Mouse (Mus musculus): ENCODE data around the gene Hist1h4c.
"Not testable (repeated sequence)": the region's sequence is repeated elsewhere in the genome, so short reads cannot be mapped to it uniquely, and the experiment has no call there.

DNA sequence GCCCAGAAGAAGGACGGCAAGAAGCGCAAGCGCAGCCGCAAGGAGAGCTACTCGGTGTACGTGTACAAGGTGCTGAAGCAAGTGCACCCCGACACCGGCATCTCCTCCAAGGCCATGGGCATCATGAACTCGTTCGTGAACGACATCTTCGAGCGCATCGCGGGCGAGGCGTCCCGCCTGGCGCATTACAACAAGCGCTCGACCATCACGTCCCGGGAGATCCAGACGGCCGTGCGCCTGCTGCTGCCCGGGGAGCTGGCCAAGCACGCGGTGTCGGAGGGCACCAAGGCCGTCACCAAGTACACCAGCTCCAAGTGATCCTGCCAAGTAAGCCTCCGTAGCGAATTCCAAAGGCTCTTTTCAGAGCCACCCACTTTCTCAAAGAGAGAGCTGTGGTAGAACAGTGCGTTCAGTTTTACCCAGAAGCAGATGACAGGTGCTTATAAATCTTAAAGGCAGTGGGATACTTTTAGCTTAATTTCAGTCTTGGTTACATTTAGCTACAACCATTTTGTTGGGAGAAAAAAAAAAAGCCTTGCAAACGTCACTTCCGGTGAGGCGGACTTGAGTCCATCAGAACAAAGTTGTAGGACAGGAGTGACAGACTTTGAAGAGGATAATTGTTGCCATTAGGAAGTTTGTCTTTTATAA lies 13.8 kb downstream of the Hist1h4c start:
- not testable (repeated sequence) for TF ChIP-seq CTCF (IDR thresholded peaks at IDR 0.05; ENCODE audit: borderline replicate concordance, control insufficient read depth, extremely low read depth, insufficient read depth, low read length, poor library complexity)
- peak; percentile 78; the same call in 1 of the 2 replicates for TF ChIP-seq POLR2A (IDR thresholded peaks at IDR 0.05; ENCODE audit: control insufficient read depth, extremely low read depth, insufficient read depth, low read length, poor library complexity)
